25 mouse cellular contexts compared by ENCODE assay signal in the genomic region with DNA sequence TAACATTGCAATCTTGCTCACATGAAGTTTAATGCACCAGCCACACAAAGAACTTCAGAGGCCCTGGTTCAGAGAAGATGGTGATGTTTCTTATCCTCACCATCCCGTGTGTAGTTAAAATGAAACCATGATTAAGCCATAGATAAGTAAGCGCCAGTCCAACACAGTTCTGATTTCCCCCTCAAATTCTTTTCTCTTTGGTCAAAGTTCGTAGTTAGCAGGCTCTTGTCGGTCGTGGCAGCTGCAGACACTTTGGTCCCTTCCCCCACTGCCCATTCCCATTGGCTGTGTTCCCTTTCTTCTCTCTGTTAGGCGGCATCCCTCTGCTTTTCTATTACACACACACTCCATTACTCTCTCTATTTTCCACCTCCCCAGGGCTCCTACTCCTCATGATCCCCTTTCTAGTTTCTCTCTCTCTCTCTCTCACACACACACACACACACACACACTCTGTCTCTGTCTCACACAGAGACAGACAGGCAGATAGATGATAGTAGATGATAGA. TPM values are rescaled to one million over a fixed set of nuclear protein-coding genes. Genes with fewer than 3 reads are reported as not detected.
DNase-seq lines count a peak whose midpoint lies in the region; ATAC-seq lines count a peak whose summit lies in the region.
"Had no signal": no experiment of that assay in that cellular context is flagged by ENCODE, and none has a peak within 500 bp of the region (broad histone marks: within the 10 kb centered on the region; RNA-seq: fewer than 3 reads in every experiment).

No protein-coding gene starts in this region.

- no peak overlapping the region for H3K4me3 ChIP-seq in embryonic facial prominence, embryonic 14.5 days (ENCODE audit: low read depth, low read length)
- H3K4me3 ChIP-seq in embryonic facial prominence, embryonic 10.5 days: no peak overlapping the region
- H3K4me3 ChIP-seq in midbrain, embryonic 10.5 days: no peak overlapping the region
- H3K4me3 ChIP-seq in midbrain, embryonic 16.5 days (ENCODE audit: low read depth, low read length): no peak overlapping the region
- H3K4me3 ChIP-seq in forebrain, embryonic 10.5 days: no peak overlapping the region
- no peak overlapping the region for H3K4me3 ChIP-seq in neural tube, embryonic 14.5 days (ENCODE audit: low read depth, low read length)
- H3K4me3 ChIP-seq: embryonic facial prominence, embryonic 13.5 days; liver, embryonic 13.5 days; megakaryocyte, embryonic 14.5 days had no signal

- no peaks in the 10 kb centered on the region for H3K27me3 ChIP-seq in embryonic facial prominence, embryonic 14.5 days (replicated peaks; ENCODE audit: control insufficient read depth, insufficient read depth, low read length)
- H3K27me3 ChIP-seq in embryonic facial prominence, embryonic 10.5 days (replicated peaks; ENCODE audit: low read depth, poor library complexity, severe bottlenecking): no peaks in the 10 kb centered on the region
- no peaks in the 10 kb centered on the region for H3K27me3 ChIP-seq in midbrain, embryonic 10.5 days (ENCODE audit: low read depth, poor library complexity, severe bottlenecking)
- H3K27me3 ChIP-seq in midbrain, embryonic 16.5 days (ENCODE audit: control insufficient read depth, insufficient read depth, low read depth, low read length): no peaks in the 10 kb centered on the region
- no peaks in the 10 kb centered on the region for H3K27me3 ChIP-seq in forebrain, embryonic 10.5 days (ENCODE audit: poor library complexity, severe bottlenecking)
- H3K27me3 ChIP-seq in neural tube, embryonic 14.5 days (ENCODE audit: control insufficient read depth, insufficient read depth, low read length): no peaks in the 10 kb centered on the region
- H3K27me3 ChIP-seq: embryonic facial prominence, embryonic 13.5 days; liver, embryonic 13.5 days had no signal

- intact Hi-C loops in left cerebral cortex, postnatal 36 days (cut with DNase I): no loop called here

- no peak for DNase-seq in embryonic facial prominence, embryonic 14.5 days (ENCODE audit: low spot score)
- DNase-seq in embryonic facial prominence, embryonic 10.5 days (ENCODE audit: low spot score): no peak
- no peak for DNase-seq in midbrain, embryonic 10.5 days (ENCODE audit: low spot score)
- DNase-seq in forebrain, embryonic 10.5 days (ENCODE audit: extremely low spot score, low spot score): no peak
- no peak for DNase-seq in left cerebral cortex, postnatal 36 days (ENCODE audit: low spot score in 2 of 2)
- no peak for DNase-seq in cerebellum, adult 9-11 months
- DNase-seq: adrenal gland, postnatal 36 days; cerebellum, postnatal 14 days; gastrocnemius, postnatal 14 days; kidney, adult 8-10 months; left cerebral cortex, postnatal 4 days; liver, embryonic 13.5 days; spleen, adult 18-20 months; thymus, postnatal 25 days had no signal

- H3K4me2 ChIP-seq in embryonic facial prominence, embryonic 14.5 days (ENCODE audit: low read depth, low read length): no peak overlapping the region
- H3K4me2 ChIP-seq in midbrain, embryonic 16.5 days (ENCODE audit: low read length): no peak overlapping the region
- no peak overlapping the region for H3K4me2 ChIP-seq in neural tube, embryonic 14.5 days (ENCODE audit: low read depth, low read length)
- H3K4me2 ChIP-seq: embryonic facial prominence, embryonic 13.5 days; heart, embryonic 11.5 days; liver, embryonic 13.5 days had no signal

- ATAC-seq in embryonic facial prominence, embryonic 14.5 days (ENCODE audit: low read depth): 0 out of 2 replicates have a peak, but pooled peaks have one; percentile 9
- ATAC-seq in midbrain, embryonic 16.5 days: no peak
- peak; percentile 38; the same call in 1 of the 2 replicates for ATAC-seq in neural tube, embryonic 14.5 days (ENCODE audit: low read depth)
- ATAC-seq: activated CD4-positive, CD25-positive, alpha-beta regulatory T cell, adult 4 months had no signal

- no peak overlapping the region for H3K27ac ChIP-seq in embryonic facial prominence, embryonic 14.5 days (replicated peaks; ENCODE audit: low read depth, low read length)
- H3K27ac ChIP-seq in embryonic facial prominence, embryonic 10.5 days (replicated peaks): no peak overlapping the region
- peak overlapping the region; percentile 53; the same call in 1 of the 2 replicates for H3K27ac ChIP-seq in midbrain, embryonic 10.5 days (replicated peaks)
- no peak overlapping the region for H3K27ac ChIP-seq in midbrain, embryonic 16.5 days (ENCODE audit: low read length)
- H3K27ac ChIP-seq in forebrain, embryonic 10.5 days: 0 out of 2 replicates have a peak overlapping the region, but pooled peaks have one; percentile 21
- no peak overlapping the region; the same call in 1 of the 2 replicates for H3K27ac ChIP-seq in neural tube, embryonic 14.5 days (ENCODE audit: low read depth, low read length)
- H3K27ac ChIP-seq: embryonic facial prominence, embryonic 13.5 days; liver, embryonic 13.5 days had no signal

- H3K36me3 ChIP-seq in embryonic facial prominence, embryonic 14.5 days (ENCODE audit: control insufficient read depth, insufficient read depth, low read length): no peaks in the 10 kb centered on the region
- H3K36me3 ChIP-seq in embryonic facial prominence, embryonic 10.5 days (replicated peaks): no peaks in the 10 kb centered on the region
- H3K36me3 ChIP-seq in midbrain, embryonic 10.5 days: no peaks in the 10 kb centered on the region
- no peaks in the 10 kb centered on the region for H3K36me3 ChIP-seq in midbrain, embryonic 16.5 days (ENCODE audit: control insufficient read depth, insufficient read depth, low read length)
- no peaks in the 10 kb centered on the region for H3K36me3 ChIP-seq in forebrain, embryonic 10.5 days (replicated peaks)
- no peaks in the 10 kb centered on the region for H3K36me3 ChIP-seq in neural tube, embryonic 14.5 days (ENCODE audit: control insufficient read depth, insufficient read depth, low read length)
- H3K36me3 ChIP-seq: embryonic facial prominence, embryonic 13.5 days; liver, embryonic 13.5 days had no signal

- WGBS in embryonic facial prominence, embryonic 14.5 days: 48% methylated on average over 6 of the region's 6 CpGs
- 43% methylated on average over 6 of the region's 6 CpGs for WGBS in embryonic facial prominence, embryonic 10.5 days
- WGBS in midbrain, embryonic 10.5 days: 42% methylated on average over 6 of the region's 6 CpGs
- 20% methylated on average over 6 of the region's 6 CpGs for WGBS in midbrain, embryonic 16.5 days
- WGBS in forebrain, embryonic 10.5 days: 43% methylated on average over 6 of the region's 6 CpGs
- 44% methylated on average over 6 of the region's 6 CpGs for WGBS in neural tube, embryonic 14.5 days

- no peaks in the 10 kb centered on the region for H3K9me3 ChIP-seq in embryonic facial prominence, embryonic 14.5 days (ENCODE audit: control insufficient read depth, low read length)
- no peaks in the 10 kb centered on the region for H3K9me3 ChIP-seq in embryonic facial prominence, embryonic 10.5 days
- H3K9me3 ChIP-seq in midbrain, embryonic 10.5 days (replicated peaks): no peaks in the 10 kb centered on the region
- peaks cover 2% of the 10 kb centered on the region; the same call in 1 of the 2 replicates for H3K9me3 ChIP-seq in midbrain, embryonic 16.5 days (replicated peaks; ENCODE audit: control insufficient read depth, low read length, poor library complexity, severe bottlenecking)
- H3K9me3 ChIP-seq in forebrain, embryonic 10.5 days: no peaks in the 10 kb centered on the region
- no peaks in the 10 kb centered on the region for H3K9me3 ChIP-seq in neural tube, embryonic 14.5 days (ENCODE audit: control insufficient read depth, low read length)
- H3K9me3 ChIP-seq: embryonic facial prominence, embryonic 13.5 days; liver, embryonic 13.5 days; megakaryocyte, embryonic 14.5 days had no signal

- no peaks in the 10 kb centered on the region for H3K4me1 ChIP-seq in embryonic facial prominence, embryonic 14.5 days (ENCODE audit: control insufficient read depth, insufficient read depth, low read length)
- H3K4me1 ChIP-seq in embryonic facial prominence, embryonic 10.5 days: peaks cover 25% of the 10 kb centered on the region
- H3K4me1 ChIP-seq in midbrain, embryonic 10.5 days: peaks cover 24% of the 10 kb centered on the region
- H3K4me1 ChIP-seq in midbrain, embryonic 16.5 days (ENCODE audit: control insufficient read depth, insufficient read depth, low read length): no peaks in the 10 kb centered on the region
- peaks cover 31% of the 10 kb centered on the region for H3K4me1 ChIP-seq in forebrain, embryonic 10.5 days
- H3K4me1 ChIP-seq in neural tube, embryonic 14.5 days (ENCODE audit: control insufficient read depth, insufficient read depth, low read length): no peaks in the 10 kb centered on the region
- H3K4me1 ChIP-seq: embryonic facial prominence, embryonic 13.5 days had no signal

- H3K9ac ChIP-seq in embryonic facial prominence, embryonic 14.5 days (ENCODE audit: low read depth, low read length): no peak overlapping the region
- H3K9ac ChIP-seq in midbrain, embryonic 16.5 days (ENCODE audit: low read depth, low read length): no peak overlapping the region
- no peak overlapping the region for H3K9ac ChIP-seq in neural tube, embryonic 14.5 days (replicated peaks; ENCODE audit: low read depth, low read length)
- H3K9ac ChIP-seq: embryonic facial prominence, embryonic 13.5 days; liver, embryonic 13.5 days had no signal

RNA-seq across cellular contexts. Expression of gene Anapc15-ps, which starts 14.4 kb away (rescaled TPM):
- polyA plus RNA-seq in embryonic facial prominence, embryonic 14.5 days (2014; fragmentation: Nextera tagmentation; extraction: Ambion mirVana): not detected in 2 replicates
- not detected in 2 replicates for polyA plus RNA-seq in embryonic facial prominence, embryonic 10.5 days (2016; fragmentation: Nextera tagmentation; extraction: Ambion mirVana)
- not detected in 2 replicates for polyA plus RNA-seq in midbrain, embryonic 10.5 days (2016; fragmentation: Nextera tagmentation; extraction: Ambion mirVana)
- not detected in 2 replicates for polyA plus RNA-seq in midbrain, embryonic 16.5 days (2015; fragmentation: Nextera tagmentation; extraction: Ambion mirVana)
- polyA plus RNA-seq in forebrain, embryonic 10.5 days (2016; fragmentation: Nextera tagmentation; extraction: Ambion mirVana): not detected in 2 replicates
- not detected in 2 replicates for polyA plus RNA-seq in neural tube, embryonic 14.5 days (2014; fragmentation: Nextera tagmentation; extraction: Ambion mirVana)
- not detected for total RNA-seq in left cerebral cortex, postnatal 36 days (2021)
- total RNA-seq: adrenal gland, postnatal 36 days; gastrocnemius, postnatal 14 days; hematopoietic stem cell, adult 5-6 weeks; layer of hippocampus, postnatal 25 days; left cerebral cortex, postnatal 4 days had no signal
- polyA plus RNA-seq: activated CD4-positive, CD25-positive, alpha-beta regulatory T cell, adult 4 months; embryonic facial prominence, embryonic 13.5 days; heart, embryonic 11.5 days; large intestine, adult 2 months; liver, embryonic 13.5 days; lung, postnatal 0 days; stomach, embryonic 16.5 days had no signal

Comparison
In these comparisons a context has a peak if more than half of its experiments do, and no peak if none do; other contexts are left out.
1. H3K27ac ChIP-seq: peak in midbrain, embryonic 10.5 days (single experiment) and forebrain, embryonic 10.5 days (single experiment); none in embryonic facial prominence, embryonic 14.5 days (single experiment), embryonic facial prominence, embryonic 10.5 days (single experiment), midbrain, embryonic 16.5 days (single experiment) and neural tube, embryonic 14.5 days (single experiment).